Mouse (Mus musculus) lung, postnatal 14 days (tissue): ENCODE results near the gene Elmo1.

Experiments
- DNase-seq: peaks from one replicate; pipeline ENCODE4 v3.0.0; 2021

Elmo1 gene

DNA sequence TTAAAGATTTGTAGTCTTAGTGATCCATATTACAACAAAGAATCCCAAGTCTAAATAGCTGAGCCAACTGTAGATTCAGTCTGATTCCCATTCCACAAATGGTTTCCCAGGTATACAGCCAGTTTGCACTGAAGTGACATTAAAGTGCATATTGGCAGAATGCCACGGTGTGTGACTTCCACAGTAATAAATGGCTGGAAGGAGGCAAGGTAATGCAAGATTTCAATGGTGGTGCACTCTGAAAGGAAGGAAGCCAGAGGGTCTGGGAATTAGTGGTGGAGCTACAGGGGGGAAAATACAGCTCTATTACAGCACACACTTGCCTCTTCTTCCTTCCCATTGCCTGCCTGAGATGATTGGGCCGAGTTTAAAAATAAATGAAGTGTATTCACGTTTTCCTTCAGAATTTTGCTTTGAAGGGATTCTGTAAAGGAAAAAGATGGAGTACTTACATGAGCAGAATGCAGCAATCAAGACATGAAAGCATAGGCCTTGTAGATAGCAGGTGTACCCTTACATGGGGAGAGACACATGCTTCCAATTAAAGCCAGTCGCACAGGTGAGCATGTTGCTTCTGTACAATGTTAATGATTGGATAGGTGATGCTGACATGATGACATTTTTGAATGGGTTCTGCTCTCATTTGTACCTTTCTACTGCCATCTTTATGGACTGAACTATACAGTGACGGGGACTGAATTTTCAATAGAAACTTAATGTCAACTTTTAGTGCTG lies 400.6 kb downstream of the Elmo1 start:
- no peak for DNase-seq

DNA sequence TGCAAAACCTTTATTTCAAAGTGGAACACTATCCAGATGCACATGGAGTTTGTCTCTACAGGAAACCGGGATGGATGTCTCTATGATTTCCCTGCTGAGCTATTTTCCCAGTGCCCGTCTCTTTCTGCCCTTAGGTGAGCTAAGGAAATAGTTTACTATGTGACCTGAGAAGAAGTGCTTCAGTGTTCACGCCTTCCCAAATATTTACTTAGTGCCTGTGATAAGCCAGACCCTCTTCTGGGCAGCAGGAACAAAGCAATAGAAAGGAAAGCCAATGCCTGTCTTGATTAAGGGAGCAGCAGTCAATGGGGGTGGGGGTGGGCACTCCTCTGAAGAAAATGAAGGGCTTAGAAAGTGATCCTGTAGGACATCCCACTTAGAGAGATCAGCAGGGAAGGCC lies 401.3 kb downstream of the Elmo1 start:
- DNase-seq, result no peak

DNA sequence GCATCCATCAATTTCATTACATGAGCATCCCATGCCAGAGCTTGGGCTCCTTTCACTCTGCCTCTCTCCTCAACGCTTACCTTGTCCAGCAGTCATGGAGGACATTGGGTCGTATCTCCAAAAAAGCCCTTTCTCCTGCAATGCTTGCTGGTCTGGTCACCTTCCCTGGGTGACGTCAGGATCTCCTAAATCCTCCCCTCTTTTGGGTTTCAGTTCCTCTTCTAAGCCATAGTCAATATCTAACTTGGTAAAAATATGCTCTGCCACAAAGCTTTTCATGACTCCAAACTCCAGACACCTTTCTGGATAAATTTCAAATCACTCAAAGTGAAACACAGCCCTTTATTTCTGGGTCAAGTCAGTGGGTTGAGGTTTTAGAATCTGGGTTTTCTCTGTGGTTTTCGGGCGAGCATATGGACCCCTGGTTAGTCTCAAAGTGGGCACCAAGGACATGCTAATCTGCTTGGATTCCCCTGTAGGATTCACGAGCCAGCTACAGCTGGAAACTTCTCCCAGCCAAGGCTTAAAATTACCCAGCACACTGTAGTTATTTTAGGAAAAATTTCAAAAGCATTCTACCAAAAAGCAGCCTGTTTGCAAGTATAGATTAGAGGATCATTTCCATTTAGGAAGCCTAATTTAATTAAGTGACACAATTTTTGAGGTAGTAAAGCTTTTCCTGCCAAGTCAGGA lies 403.8 kb downstream of the Elmo1 start:
- no peak for DNase-seq

DNA sequence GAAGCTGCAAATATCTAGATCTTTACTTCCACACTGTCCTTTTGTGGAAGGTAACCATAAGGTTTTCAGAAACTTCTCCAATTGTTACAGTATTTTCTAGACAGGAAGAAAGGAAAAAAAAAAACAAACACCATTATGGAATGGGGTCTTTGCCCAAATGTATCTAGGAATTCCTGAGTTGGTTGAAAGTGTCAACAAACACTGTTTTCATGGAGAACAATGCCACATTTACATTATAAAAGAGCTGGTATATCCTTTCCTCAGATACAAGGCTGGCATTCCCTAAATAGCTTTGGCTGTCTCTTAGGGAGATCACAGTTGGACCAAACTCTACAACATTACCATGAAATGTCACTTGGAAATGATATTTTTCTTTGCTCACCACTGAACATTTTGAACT lies 411.5 kb downstream of the Elmo1 start:
- no peak for DNase-seq

DNA sequence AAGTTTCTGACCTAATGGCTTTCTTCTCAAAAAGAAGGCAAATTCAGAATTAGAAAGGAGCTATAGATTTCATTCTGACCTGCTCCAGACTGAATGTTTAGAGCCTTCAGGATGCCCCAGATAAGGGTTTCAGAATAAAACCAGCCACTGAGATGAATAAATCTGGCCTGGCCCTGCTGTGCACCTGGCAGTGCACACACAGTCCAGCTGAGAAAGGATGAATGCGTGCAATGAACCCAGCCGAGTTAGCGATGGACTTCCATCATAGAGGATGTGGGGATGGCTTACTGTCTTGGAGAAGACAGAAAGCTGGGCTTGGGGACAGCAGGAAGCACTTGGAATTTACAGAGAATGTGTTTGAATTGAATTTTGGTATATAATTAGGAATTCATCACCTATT lies 413.0 kb downstream of the Elmo1 start:
- DNase-seq, result no peak

DNA sequence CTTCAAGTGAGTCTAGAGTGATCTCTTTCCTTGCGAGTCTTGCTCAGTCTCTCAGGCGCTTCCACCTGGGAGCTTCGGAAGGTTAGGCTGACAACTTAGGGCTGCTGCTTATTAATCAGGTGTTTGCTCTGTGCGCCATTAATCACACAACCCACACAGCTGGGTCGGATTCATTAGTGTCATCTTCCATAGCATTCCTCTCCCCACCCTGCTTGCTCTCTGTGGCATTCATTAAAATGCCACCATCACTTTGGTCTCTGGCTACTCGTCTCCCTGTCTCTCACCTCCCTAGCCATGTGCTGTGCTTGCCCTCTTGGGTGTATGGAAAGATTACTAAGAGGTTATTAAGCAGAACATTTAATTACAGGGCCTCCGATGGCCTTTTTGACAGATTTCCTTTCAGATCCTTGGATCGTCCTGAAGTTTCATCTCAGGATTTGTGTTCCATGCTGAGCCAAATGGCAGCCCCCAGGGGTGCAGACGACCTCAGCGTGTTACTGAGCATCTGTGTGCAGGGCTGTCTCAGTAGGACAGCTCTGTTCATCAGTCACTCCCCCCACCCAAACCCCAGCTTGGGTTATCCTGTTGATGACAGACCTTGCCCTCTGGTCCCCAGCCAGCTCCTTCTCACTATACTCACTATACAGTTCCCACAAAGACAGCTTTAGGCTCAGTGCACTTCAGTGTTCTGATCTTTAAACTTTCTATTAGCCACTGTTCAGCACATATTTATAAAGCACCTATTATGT lies 417.2 kb downstream of the Elmo1 start:
- DNase-seq, result no peak

DNA sequence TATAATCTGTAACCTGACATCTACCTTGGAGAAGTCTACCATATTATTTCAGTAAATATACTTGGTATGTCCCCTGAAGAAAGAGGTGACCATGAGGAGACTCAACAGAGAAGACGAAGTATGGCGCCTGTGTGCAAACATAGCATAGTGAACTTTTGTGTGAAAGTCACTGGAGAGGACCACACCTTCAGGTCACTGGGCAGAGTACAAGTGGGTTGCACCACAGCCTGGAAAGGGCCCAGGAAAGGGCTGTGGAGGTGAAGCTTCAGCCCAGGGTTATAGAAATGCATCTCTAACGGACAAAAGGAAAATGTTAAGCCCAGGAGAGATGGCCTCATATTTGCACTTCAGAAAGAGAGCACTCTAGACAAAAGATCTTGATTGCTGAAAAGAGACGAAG lies 420.6 kb downstream of the Elmo1 start:
- DNase-seq, result no peak

DNA sequence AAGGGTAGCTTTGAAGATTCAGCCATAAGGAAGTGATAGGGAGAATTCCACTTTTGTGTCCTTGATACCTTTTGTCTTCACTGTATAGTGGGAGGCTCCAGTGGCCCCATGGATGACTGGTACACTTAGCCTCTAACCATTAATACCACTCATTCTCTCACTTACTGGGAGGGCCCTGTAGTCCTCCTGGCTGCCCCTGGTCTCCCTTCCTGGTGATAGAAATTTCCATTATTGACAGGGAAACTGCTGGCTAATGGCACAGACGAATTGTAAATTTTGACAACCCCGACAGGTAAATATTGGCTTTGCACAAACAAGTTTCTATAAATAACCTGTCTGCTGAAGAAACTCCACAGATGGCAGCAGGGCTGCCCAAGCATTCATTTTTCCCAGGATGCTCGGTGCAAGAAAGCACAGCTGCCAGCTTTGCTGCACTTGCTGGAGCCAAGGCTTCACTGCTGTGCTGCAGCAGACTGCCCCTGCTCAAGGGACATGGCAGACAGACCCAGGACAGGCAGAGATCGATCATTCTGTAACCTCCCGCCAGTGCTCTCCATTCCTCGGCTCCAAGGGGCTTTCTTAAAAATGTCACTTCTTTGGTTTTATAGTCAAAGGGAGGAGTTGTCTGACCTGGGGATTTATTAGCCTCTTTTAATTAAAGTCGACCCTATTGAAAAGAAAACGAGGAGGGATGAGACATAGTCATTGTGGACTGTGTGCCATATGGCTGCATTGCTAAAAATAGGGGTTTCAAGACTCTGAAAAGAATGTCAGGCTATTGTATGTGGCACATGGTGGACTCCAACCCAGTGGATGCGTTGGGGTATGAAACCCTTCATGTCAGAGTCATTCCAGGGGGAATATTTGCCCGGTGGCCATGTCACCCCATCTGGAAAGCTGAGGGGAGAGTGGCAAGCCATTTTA lies 422.2 kb downstream of the Elmo1 start:
- no peak for DNase-seq

DNA sequence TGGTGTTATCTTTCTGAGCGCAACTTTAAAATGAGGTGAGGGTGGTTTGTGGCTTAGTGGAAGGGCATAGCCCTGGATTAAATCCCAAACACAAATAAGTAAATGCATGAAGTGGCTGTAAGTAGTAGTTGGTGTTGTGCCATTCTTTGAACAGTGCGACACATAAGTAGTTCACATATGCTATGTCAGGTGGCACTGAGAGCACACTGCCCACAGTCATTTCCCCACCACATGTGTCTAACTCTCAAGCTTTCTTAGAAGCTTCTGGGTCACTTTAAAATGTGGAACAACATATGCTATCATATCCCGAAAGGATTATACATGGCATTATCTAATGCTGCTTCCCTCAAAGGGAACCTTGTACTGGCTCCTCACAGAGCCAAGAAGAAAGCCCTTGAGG lies 424.3 kb downstream of the Elmo1 start:
- no peak for DNase-seq

DNA sequence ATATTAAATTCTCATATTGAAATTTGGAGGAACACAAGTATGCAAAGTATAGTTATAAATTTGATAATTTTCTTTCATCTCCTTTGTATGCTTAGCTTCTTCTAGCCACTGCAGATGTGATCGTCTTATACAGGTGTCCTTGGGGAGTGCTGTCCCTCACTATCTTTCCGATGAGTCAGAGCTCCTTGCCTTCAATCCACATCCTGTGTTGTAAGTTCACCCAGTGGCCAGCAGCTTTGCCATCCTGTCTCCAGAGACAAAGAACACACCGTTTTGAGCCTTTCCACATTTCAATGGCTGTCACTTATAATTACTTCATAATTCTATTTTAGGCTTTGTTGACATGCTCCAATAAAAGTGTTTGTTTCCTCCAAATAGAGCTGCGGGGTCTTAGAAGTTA lies 425.7 kb downstream of the Elmo1 start:
- DNase-seq, result no peak

DNA sequence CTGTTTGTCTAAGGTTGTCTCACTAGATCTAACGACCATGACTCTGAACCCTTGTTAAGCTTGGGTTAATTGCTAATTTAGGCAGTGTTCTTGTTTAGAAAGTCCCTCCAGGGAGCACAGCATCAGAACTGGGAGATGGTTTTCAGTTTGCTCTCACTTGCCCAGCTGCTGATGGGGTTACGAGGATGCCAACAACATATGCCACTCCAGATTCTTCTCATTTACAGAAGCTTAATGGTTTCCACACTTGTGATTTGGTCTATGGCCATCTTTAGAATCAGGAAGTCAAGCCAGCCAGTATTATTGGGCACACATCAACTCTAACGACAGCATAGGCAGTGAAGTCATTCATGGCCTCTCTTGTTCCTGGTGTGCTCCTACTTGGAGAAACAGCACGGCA lies 427.3 kb downstream of the Elmo1 start:
- no peak for DNase-seq

DNA sequence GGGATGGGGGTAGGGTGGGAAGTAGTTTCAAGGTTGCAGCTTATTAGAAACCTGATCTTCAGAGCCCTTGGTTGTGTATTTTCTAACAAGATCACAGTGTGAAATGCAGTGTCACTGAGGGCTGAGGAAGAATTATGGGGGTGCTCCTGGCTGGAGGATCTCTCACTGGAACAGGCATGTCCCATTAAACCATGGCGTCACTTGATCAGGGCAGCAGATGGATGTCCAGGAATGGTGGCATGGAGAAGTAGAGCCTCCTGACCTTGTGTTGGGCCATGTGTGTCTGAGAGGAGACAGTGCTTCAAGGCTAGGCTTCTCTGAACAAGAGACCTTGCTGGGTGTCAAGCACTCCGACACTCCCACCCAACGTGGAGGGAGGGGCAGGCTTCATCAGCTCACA lies 431.1 kb downstream of the Elmo1 start:
- DNase-seq, result no peak

DNA sequence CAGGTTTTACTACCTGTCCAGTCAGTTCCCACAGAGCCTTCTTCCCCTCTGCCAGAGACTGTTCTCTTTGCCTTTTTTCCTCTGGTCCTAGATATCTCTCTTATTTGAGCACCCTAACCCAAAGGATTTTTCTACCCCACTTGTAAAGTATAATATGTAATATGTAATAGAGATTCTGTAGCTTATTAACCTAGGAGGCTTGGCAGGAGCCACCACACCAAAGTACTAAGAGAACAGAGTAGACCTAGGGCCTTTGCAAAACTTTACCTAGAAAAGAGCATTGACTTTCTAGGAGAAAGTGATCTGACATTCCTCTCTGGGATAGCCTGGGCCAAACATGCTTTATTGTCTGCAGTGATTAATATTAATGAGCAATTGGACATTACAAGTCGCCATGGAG lies 433.3 kb downstream of the Elmo1 start:
- DNase-seq, result no peak

DNA sequence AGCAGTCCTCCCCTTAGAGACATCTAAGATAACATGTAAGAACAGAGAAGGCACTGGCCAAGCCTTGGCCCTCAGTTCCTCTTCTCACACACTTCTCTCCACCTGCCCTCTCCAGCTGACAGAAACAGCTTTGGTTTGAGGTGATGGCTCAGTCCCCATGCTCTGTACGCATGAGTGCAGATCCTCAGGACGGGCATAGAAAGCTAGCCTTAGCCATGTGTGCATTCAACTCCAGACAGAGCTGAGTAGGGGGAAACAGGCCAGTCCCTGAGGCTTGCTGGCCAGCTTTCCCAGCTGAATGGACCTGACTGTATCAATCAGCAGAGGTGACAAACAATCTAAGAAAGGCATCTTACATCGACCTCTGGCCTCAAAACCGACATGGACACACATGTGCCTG lies 435.4 kb downstream of the Elmo1 start:
- DNase-seq, result no peak

DNA sequence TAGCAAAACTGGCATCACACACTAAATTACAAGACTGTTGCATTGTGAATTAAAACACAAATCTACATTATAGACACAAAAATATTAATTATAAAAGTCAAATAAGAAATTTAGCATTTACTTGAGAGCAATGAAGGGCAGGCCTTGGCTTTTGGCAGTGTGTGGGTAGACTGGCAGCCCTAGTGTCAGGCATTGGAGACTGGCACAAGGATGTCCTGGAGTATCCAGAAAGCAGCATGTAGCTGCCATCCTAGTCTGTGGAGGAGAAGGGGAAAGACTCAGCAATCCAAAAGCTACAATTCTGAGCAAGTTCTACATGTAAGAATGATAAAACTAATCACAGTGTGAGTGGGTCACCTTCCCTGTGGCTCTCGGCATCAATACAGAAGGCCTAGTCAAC lies 446.7 kb downstream of the Elmo1 start:
- no peak for DNase-seq

DNA sequence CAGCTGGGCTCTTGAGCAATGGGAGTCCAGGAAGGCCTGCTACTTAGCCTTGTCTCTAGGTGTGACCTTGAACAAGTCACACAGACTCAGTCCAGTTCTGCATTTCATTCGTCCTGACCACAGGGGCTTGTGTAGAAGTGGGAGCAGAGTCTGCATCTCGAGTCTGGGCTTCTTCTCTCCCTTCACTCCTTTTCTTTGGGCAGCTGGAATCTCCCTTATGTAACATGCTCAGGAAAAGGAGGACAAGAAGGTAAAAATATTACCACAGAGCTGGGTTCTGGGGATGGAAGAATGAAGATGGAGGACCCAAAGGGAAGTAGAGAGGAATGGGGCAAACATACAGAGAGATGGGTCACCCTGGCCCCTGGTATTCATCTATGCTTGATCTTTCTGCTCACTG lies 447.1 kb downstream of the Elmo1 start:
- no peak for DNase-seq

DNA sequence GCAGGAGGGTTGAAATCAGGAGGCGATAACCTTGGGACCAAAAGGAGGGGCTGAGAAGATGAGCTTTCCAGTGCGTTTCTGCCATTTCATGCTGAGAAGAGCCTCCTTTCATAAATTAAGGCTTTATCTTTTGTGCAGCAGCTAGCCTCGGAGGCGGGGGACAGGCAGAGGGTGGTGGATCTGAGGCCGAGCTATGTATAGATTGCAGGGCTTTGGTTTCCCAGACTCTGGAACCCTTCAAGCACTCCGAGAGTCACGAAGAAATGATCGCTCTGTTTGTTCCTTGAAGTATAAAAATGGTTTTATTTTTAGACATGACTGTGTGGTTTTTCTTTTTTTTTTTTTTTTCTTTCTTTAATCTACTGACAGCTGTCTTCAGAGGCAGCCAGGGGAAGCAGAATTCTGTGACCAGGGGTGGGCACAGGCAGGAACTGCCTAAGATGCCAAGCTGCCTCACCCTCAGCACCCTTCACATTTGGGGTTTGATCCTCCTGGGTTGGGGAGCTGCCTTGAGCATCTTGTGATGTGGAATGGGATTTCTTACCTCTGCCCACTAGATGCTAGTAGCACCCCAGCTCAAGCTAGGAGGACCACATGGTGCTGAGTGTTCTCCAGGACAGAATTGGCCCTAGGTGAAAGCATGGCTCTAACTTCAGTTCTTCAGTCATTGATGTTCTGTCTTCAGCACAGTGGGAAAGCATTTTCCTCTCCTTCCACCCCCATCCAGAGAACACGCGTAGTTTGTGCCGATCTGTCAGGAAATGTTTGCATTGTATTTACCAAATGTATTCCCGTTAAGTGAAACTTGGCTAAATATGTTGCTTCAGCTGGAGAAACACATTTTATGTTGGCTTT lies 448.0 kb downstream of the Elmo1 start:
- no peak for DNase-seq

DNA sequence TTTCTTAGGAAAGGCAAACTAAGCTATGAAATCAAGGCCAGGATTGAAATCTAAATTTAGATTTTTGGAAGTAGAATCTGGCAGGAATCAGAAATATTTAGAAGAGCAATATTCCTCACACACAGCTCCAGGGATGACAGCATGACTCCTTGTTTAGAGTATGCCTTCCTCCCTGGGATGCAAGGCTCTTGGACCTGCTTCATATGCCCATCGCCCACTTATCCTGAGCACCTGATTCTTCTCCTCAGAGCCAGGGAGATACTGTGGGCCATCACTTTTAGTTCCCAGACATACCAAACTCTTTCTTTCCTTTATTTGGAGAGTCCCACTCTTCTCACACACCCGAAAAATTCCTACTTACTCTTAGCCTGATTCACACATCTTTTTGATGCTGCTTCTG lies 449.2 kb downstream of the Elmo1 start:
- no peak for DNase-seq

DNA sequence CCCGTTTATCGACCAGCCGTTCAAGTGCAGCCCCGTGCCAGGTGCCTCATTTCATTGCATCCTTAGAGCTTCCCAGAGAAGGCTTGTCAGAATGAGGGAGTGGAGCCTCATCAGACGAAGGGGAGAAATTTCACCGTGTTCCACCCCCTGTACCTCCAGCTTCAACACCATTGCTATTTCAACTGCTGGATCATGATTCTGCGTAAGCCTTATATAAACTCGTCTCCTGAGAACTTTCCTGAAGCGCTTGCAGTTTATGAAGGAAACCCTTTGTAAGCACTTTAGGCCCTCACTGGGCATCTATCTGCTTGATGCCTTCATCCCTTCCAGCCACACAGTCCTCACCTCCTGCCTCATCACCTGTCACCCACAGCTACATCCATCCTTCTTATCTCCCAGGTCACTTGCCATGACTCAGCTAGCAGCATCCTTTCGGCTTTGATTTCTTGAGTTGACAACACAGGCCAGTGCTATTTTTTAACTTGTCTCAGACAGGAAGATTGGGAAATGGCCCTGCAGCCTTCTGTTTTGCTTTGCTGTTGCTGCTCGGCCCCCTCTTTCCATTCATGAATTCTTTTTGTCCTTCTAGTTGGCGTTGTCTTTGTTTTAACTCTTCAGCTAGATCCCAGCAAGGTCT lies 456.3 kb downstream of the Elmo1 start:
- DNase-seq, result no peak

DNA sequence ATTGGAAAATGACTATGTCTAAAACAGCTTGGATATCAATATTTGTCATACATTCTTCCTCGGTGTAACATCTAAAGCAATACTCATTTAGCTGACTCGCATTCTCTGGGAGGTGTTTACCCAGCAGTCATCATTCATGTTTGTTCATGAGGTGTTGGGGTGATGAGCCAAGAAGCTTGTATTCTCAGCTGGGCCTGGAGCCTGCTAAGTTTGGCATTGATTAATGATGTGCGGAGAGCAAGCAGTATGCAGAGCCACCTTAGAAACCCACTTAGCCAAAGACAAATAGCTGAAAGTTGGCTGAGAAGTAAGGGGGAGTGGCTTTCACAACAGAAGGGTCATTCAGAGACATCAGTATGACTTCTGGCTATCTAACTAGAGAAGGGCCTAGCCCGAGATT lies 459.6 kb downstream of the Elmo1 start:
- DNase-seq, result peak; percentile 38

DNA sequence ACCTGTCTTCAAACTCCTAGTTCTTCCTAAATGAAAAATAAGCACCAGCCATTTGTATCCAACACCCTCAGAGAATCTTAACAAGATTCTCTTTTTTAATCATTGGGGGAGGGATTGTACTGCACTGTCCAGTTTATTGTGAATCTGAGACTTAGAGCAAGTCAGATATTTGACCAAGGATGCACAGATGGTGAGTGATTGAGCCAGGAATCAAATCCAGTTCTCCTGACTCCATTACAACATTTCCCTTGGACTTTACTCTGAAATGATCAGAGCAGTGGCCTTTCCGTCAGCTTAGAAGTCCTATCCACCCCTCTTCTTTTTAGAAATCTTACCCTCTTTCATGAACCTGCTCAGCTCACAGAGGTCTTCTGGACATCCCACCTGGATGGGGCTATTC lies 461.2 kb downstream of the Elmo1 start:
- DNase-seq, result no peak
